In the genomic region with DNA sequence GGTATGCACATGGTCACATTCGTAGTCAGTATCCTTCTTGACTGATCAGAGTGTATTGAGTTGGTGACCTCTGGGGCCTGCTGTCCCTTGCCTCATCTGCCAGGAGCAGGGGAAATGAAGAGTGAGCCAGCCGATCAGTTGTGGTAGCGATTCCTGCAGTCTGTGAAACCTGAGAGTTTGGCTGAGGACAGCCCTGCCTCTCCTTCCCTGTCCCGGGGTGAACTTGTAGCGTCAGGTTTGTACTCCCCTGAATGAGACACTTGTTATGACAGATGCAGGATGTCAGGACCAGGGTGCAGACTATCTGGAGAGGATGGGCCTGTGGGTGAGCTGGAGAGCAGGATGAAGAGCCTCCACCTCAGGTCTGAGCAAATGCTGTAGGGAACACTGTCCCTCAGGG, we compare ENCODE assay signal across 22 mouse cellular contexts. TPM values are rescaled to one million over a fixed set of nuclear protein-coding genes. Genes with fewer than 3 reads are reported as not detected.
"Had no signal": no experiment of that assay in that cellular context is flagged by ENCODE, and none has a peak within 500 bp of the region (broad histone marks: within the 10 kb centered on the region; RNA-seq: fewer than 3 reads in every experiment).

No protein-coding gene starts in this region.

- H3K4me3 ChIP-seq: heart, embryonic 10.5 days; heart, embryonic 12.5 days; hindbrain, embryonic 13.5 days; hindbrain, embryonic 15.5 days; kidney, embryonic 15.5 days; limb, embryonic 13.5 days; limb, embryonic 15.5 days; liver, embryonic 12.5 days had no signal

- DNase-seq: heart, adult 18-20 months; heart, postnatal 14 days; heart, postnatal 36 days; kidney, adult 11 months; kidney, adult 2 months; kidney, adult 9 months; kidney, postnatal 14 days; layer of hippocampus, adult 9-11 months; layer of hippocampus, postnatal 36 days had no signal

- ATAC-seq: intestine, embryonic 16.5 days; liver, embryonic 12.5 days had no signal

- H3K27ac ChIP-seq: heart, embryonic 10.5 days; hindbrain, embryonic 13.5 days; hindbrain, embryonic 15.5 days; hindbrain, postnatal 0 days; kidney, embryonic 15.5 days; kidney, postnatal 0 days; limb, embryonic 13.5 days; limb, embryonic 15.5 days; liver, embryonic 12.5 days; liver, embryonic 14.5 days had no signal

RNA-seq across cellular contexts. Expression of a gene that starts 40.9 kb away (rescaled TPM):
- total RNA-seq: hematopoietic stem cell, adult 5-6 weeks had no signal
